Mouse (Mus musculus): ENCODE results near the gene Cbfb. TPM values are rescaled to one million over a fixed set of nuclear protein-coding genes. Genes with fewer than 3 reads are reported as not detected.
"Not testable (repeated sequence)": the region's sequence is repeated elsewhere in the genome, so short reads cannot be mapped to it uniquely, and the experiment has no call there.

Cbfb gene
- polyA plus RNA-seq, 1 experiment from 2014 or later, result 34.1 TPM

- Histone ChIP-seq H3K36me3 (replicated peaks; ENCODE audit: control insufficient read depth, insufficient read depth) (peaks cover 2% of the 10 kb centered on the region; the same call in 1 of the 2 replicates), H3K9ac (peak overlapping the region; percentile 83), H3K4me1 (replicated peaks; ENCODE audit: control insufficient read depth, insufficient read depth, low read length) (peaks cover 8% of the 10 kb centered on the region; the same call in 1 of the 2 replicates), H3K9me3 (ENCODE audit: control insufficient read depth, low read length) (no peaks in the 10 kb centered on the region), H3K27ac (no peak overlapping the region; the same call in 1 of the 2 replicates), H3K4me2 (replicated peaks) (peak overlapping the region; percentile 62), H3K4me3 (replicated peaks; ENCODE audit: low read length) (peak overlapping the region; percentile 96), H3K27me3 (ENCODE audit: control insufficient read depth, insufficient read depth, low read length) (no peaks in the 10 kb centered on the region)
- no peak for DNase-seq (ENCODE audit: low spot score)
- ATAC-seq (ENCODE audit: low FRiP score), result no peak
- 31% methylated on average over 6 of the region's 6 CpGs for WGBS
Observed at GRCm38 (mm10) chr8:105172003-105172362, 1.5 kb downstream of the Cbfb start.

DNA sequence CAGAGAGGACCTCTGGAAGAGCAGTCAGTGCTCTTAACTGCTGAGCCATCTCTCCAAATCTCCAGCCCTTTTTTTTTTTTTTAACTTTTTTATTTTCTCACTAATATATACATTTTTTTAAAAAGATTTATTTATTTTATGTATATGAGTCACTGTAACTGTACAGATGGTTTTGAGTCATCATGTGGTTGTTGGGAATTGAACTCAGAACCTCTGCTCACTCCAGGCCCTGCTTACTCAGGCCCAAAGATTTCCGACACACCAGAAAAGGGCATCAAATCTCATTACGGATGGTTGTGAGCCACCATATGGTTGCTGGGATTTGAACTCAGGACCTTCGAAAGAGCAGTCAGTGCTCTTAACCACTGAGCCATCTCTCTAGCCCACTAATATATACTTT, 4.8 kb downstream of the Cbfb start:
- not testable (repeated sequence) for DNase-seq (ENCODE audit: low spot score)

GRCm38 (mm10) chr8:105178211-105178800, 7.8 kb downstream of the Cbfb start:
- 83% methylated on average over 6 of the region's 6 CpGs for WGBS
- Histone ChIP-seq H3K9me3 (ENCODE audit: control insufficient read depth, low read length) (no peaks in the 10 kb centered on the region), H3K27me3 (ENCODE audit: control insufficient read depth, insufficient read depth, low read length) (no peaks in the 10 kb centered on the region), H3K27ac (no peak overlapping the region), H3K36me3 (replicated peaks; ENCODE audit: control insufficient read depth, insufficient read depth) (peaks cover 17% of the 10 kb centered on the region), H3K9ac (no peak overlapping the region), H3K4me1 (replicated peaks; ENCODE audit: control insufficient read depth, insufficient read depth, low read length) (no peaks in the 10 kb centered on the region), H3K4me3 (replicated peaks; ENCODE audit: low read length) (no peak overlapping the region), H3K4me2 (replicated peaks) (no peak overlapping the region)
- ATAC-seq (ENCODE audit: low FRiP score), result no peak
- no peak for DNase-seq (ENCODE audit: low spot score)

More for the DNA sequence above, 4.8 kb downstream of the Cbfb start:
- WGBS, result 98% methylated on average over 3 of the region's 3 CpGs
- not testable (repeated sequence) for H3K4me1 ChIP-seq (replicated peaks; ENCODE audit: control insufficient read depth, insufficient read depth, low read length); ATAC-seq (ENCODE audit: low FRiP score); H3K4me2 ChIP-seq (replicated peaks); H3K27ac ChIP-seq; H3K27me3 ChIP-seq (ENCODE audit: control insufficient read depth, insufficient read depth, low read length); H3K4me3 ChIP-seq (replicated peaks; ENCODE audit: low read length); H3K9me3 ChIP-seq (ENCODE audit: control insufficient read depth, low read length); H3K9ac ChIP-seq
- peaks cover 13% of the 10 kb centered on the region for H3K36me3 ChIP-seq (replicated peaks; ENCODE audit: control insufficient read depth, insufficient read depth)

DNA sequence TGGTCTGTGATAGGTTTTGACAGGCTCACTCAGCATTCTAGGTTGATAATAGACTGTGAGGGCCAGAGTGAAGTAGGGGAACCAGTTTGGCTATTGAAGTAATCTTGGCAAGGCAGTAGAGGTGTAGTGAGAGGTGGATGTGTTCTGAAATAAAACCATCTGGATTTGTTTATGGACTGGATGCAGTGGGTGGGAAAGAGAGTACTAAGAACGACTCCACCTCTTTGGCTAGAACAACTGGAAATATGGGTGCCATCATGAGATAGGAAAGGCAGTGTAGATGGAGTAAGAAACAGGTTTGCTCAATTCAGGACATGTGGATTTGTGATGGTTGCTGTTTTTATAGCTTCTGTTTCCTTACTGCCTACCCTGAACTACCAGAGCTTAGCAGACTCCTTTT, 11.7 kb downstream of the Cbfb start:
- DNase-seq (ENCODE audit: low spot score), result no peak
- no peaks in the 10 kb centered on the region for H3K27me3 ChIP-seq (ENCODE audit: control insufficient read depth, insufficient read depth, low read length)
- no peaks in the 10 kb centered on the region for H3K9me3 ChIP-seq (ENCODE audit: control insufficient read depth, low read length)
- H3K4me3 ChIP-seq (replicated peaks; ENCODE audit: low read length), result no peak overlapping the region
- 97% methylated on average over 1 of the region's 1 CpGs for WGBS
- no peaks in the 10 kb centered on the region for H3K4me1 ChIP-seq (replicated peaks; ENCODE audit: control insufficient read depth, insufficient read depth, low read length)
- H3K27ac ChIP-seq, result no peak overlapping the region
- no peak for ATAC-seq (ENCODE audit: low FRiP score)
- peaks cover 13% of the 10 kb centered on the region for H3K36me3 ChIP-seq (replicated peaks; ENCODE audit: control insufficient read depth, insufficient read depth)
- H3K9ac ChIP-seq, result no peak overlapping the region
- H3K4me2 ChIP-seq (replicated peaks), result no peak overlapping the region

DNA sequence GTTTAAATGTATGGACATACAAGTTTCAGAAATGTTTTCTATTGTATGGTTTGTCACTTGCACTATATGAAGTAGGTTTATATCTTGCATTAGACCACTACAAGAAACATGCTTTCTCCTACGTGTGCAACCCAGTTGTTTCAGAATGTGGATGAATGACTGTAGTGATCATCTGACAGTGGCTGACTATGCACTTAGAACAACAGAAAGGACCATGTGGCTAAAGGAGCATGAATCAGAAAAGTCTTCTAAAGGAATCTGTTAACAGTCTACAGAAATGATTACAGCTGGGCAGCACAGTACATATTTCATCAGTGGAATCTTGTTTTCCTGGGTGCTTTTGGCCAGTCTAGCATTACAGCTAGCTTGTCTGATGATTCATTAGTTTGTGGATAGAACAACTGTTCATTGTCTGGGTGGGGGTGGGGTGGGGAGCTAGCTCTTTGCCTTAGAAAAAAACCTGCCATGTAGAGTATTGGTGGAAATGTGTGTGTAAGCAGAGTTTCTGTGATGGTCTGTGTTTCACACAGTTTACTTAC, 16.1 kb downstream of the Cbfb start:
- DNase-seq (ENCODE audit: low spot score) (no peak), ATAC-seq (ENCODE audit: low FRiP score) (no peak)
- Histone ChIP-seq H3K36me3 (replicated peaks; ENCODE audit: control insufficient read depth, insufficient read depth) (0 out of 2 replicates have a peak, but pooled peaks cover 2% of the 10 kb centered on the region), H3K27ac (no peak overlapping the region), H3K4me1 (replicated peaks; ENCODE audit: control insufficient read depth, insufficient read depth, low read length) (no peaks in the 10 kb centered on the region), H3K27me3 (ENCODE audit: control insufficient read depth, insufficient read depth, low read length) (no peaks in the 10 kb centered on the region), H3K9ac (no peak overlapping the region), H3K4me2 (replicated peaks) (no peak overlapping the region), H3K9me3 (ENCODE audit: control insufficient read depth, low read length) (no peaks in the 10 kb centered on the region), H3K4me3 (replicated peaks; ENCODE audit: low read length) (no peak overlapping the region)
- 52% methylated on average over 1 of the region's 1 CpGs for WGBS

- ATAC-seq (ENCODE audit: low FRiP score), result no peak
- no peaks in the 10 kb centered on the region for H3K9me3 ChIP-seq (ENCODE audit: control insufficient read depth, low read length)
- H3K27me3 ChIP-seq (ENCODE audit: control insufficient read depth, insufficient read depth, low read length), result no peaks in the 10 kb centered on the region
- peaks cover 38% of the 10 kb centered on the region for H3K36me3 ChIP-seq (replicated peaks; ENCODE audit: control insufficient read depth, insufficient read depth)
- no peak for DNase-seq (ENCODE audit: low spot score)
- no peak overlapping the region for H3K9ac ChIP-seq
- H3K4me2 ChIP-seq (replicated peaks), result no peak overlapping the region
- H3K4me1 ChIP-seq (replicated peaks; ENCODE audit: control insufficient read depth, insufficient read depth, low read length), result no peaks in the 10 kb centered on the region
- 96% methylated on average over 5 of the region's 5 CpGs for WGBS
- H3K4me3 ChIP-seq (replicated peaks; ENCODE audit: low read length), result no peak overlapping the region
- no peak overlapping the region for H3K27ac ChIP-seq
Observed at GRCm38 (mm10) chr8:105192182-105192581, 21.7 kb downstream of the Cbfb start.

DNA sequence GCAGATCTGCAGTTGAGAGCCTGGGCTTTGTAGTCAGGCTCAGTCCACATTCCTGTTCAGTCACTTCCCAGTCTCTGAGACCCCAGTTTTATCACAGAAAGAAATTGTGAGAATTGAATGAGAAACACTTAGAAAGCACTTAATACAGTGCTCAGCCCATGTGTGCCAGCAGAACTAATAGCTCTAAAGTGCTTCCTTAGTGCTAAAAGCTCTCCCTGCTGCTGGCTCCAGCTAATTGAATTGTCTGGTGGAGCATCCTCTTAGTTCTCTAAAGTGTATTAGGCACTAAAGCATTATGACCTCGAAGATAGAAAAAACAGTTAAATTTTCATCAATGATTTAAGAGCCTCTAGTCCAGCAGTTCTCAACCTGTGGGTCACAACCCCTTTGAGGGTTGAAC, 35.3 kb downstream of the Cbfb start:
- Histone ChIP-seq H3K9me3 (ENCODE audit: control insufficient read depth, low read length) (no peaks in the 10 kb centered on the region), H3K4me3 (replicated peaks; ENCODE audit: low read length) (no peak overlapping the region), H3K9ac (no peak overlapping the region), H3K27me3 (ENCODE audit: control insufficient read depth, insufficient read depth, low read length) (no peaks in the 10 kb centered on the region), H3K36me3 (replicated peaks; ENCODE audit: control insufficient read depth, insufficient read depth) (peaks cover 6% of the 10 kb centered on the region), H3K4me2 (replicated peaks) (no peak overlapping the region), H3K4me1 (replicated peaks; ENCODE audit: control insufficient read depth, insufficient read depth, low read length) (peaks cover 3% of the 10 kb centered on the region; the same call in 1 of the 2 replicates), H3K27ac (no peak overlapping the region)
- WGBS, result 81% methylated on average over 1 of the region's 1 CpGs
- DNase-seq (ENCODE audit: low spot score) (no peak), ATAC-seq (ENCODE audit: low FRiP score) (no peak)

GRCm38 (mm10) chr8:105206766-105207275, 36.3 kb downstream of the Cbfb start:
- ATAC-seq (ENCODE audit: low FRiP score) (no peak), DNase-seq (ENCODE audit: low spot score) (no peak)
- peaks cover 4% of the 10 kb centered on the region; the same call in 1 of the 2 replicates for H3K36me3 ChIP-seq (replicated peaks; ENCODE audit: control insufficient read depth, insufficient read depth)
- H3K4me1 ChIP-seq (replicated peaks; ENCODE audit: control insufficient read depth, insufficient read depth, low read length), result peaks cover 3% of the 10 kb centered on the region; the same call in 1 of the 2 replicates
- H3K9ac ChIP-seq, result no peak overlapping the region
- 74% methylated on average over 7 of the region's 7 CpGs for WGBS
- H3K9me3 ChIP-seq (ENCODE audit: control insufficient read depth, low read length), result no peaks in the 10 kb centered on the region
- H3K27me3 ChIP-seq (ENCODE audit: control insufficient read depth, insufficient read depth, low read length), result no peaks in the 10 kb centered on the region
- peak overlapping the region; percentile 41; the same call in 1 of the 2 replicates for H3K27ac ChIP-seq
- H3K4me3 ChIP-seq (replicated peaks; ENCODE audit: low read length), result no peak overlapping the region
- no peak overlapping the region for H3K4me2 ChIP-seq (replicated peaks)

DNA sequence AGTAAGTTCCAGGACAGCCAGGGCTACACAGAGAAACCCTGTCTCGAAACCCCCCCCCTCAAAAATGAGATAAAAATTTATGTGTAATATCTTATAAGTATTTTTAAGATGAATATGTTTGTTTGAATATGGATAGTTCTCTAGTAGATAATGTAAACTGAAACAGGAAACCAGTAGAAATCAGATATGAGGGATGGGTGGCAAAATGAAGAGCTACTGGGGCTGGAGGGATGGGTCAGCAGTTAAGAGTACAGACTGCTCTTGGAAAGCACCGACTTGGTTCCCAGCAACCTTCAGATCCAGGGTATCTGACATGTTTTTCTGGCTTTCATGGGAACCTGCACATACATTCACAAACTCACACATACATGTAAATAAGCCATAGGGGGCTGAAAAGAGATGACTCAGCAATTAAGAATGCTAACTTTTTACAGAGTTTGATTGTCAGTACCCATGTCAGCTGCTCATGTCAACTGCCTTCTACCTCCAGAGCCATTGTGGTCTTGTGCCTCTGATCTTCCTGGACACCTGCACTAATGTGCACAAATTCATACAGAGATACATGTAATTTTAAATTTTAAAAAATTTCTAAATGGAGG, 37.3 kb downstream of the Cbfb start:
- H3K4me1 ChIP-seq (replicated peaks; ENCODE audit: control insufficient read depth, insufficient read depth, low read length), result peaks cover 3% of the 10 kb centered on the region; the same call in 1 of the 2 replicates
- no peak overlapping the region for H3K4me2 ChIP-seq (replicated peaks)
- DNase-seq (ENCODE audit: low spot score) (no peak), ATAC-seq (ENCODE audit: low FRiP score) (no peak)
- H3K4me3 ChIP-seq (replicated peaks; ENCODE audit: low read length), result no peak overlapping the region
- no peak overlapping the region for H3K27ac ChIP-seq
- H3K9me3 ChIP-seq (ENCODE audit: control insufficient read depth, low read length), result no peaks in the 10 kb centered on the region
- H3K36me3 ChIP-seq (replicated peaks; ENCODE audit: control insufficient read depth, insufficient read depth), result peaks cover 2% of the 10 kb centered on the region; the same call in 1 of the 2 replicates
- no peak overlapping the region for H3K9ac ChIP-seq
- WGBS, result 93% methylated on average over 2 of the region's 2 CpGs
- H3K27me3 ChIP-seq (ENCODE audit: control insufficient read depth, insufficient read depth, low read length), result no peaks in the 10 kb centered on the region

Measured in hindbrain, embryonic 14.5 days (tissue).